Mouse (Mus musculus) cortical plate, adult 2 months (tissue): Measurements from ENCODE around the gene Exoc7.

Experiments used
- CTCF ChIP-seq: fragments of 200-500 bp; IDR thresholded peaks from 2 replicates; pipeline ENCODE4 v1.5.1; 2011; ENCODE audit warnings: mild to moderate bottlenecking, control low read depth, low read length; ENCODE audit not compliant: insufficient read depth; ENCODE audit errors: extremely low read depth
- POLR2A ChIP-seq: fragments of 200-500 bp; IDR thresholded peaks from 2 replicates; pipeline ENCODE4 v1.6.1; 2011; ENCODE audit warnings: mild to moderate bottlenecking, low read length, control low read depth; ENCODE audit not compliant: insufficient read depth; ENCODE audit errors: extremely low read depth

DNA sequence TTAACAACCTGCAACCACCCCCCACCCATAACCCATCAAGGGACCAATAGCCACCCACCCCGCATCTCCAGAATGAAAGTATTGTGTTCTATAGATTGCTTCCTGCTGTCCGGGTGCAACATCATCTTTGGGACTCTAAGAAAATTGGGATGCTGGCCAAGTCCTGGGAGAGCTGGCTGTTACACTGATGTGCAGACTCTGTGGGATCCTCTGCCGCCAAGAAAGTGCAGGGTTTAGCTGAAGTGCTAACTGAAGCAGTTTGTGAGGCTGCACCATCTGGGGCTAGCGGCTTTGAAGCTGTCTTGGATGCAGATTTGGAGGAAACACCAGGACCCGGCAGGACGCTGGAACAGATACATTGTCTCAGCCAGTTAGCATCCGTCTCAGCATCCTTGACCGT is 4.1 kb upstream of the Exoc7 start:
- TF ChIP-seq POLR2A = no peak
- TF ChIP-seq CTCF = no peak
